Mouse (Mus musculus): ENCODE measurements at regions not wholly inside any gene's neighbourhood (a gene's known extent, or its start where the extent isn't known, plus 50 kb on each side); places are given as distances from the start of the nearest gene placed in this dataset.

DNA sequence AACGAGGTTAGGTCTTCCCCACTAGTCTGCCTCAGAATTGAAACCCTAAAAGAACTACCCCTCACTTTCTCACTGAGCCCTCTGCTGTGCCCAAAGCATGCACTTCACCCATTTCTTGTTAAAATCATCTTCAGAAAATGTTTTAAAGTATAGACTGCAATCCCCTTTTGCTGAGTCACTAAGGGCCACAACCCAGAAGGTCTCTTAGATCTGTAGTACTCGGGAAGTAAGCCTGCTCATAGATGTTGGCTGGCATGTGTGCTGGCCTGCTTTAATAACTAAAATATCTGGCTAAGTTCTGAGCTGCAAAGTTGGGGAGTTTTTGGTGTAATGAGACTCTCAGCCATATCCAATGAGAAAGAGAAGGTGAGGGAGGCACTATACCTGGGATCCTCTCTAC, 329.9 kb downstream of the Insc start:
- intact Hi-C loops (cut with DNase I), result no loop called here

DNA sequence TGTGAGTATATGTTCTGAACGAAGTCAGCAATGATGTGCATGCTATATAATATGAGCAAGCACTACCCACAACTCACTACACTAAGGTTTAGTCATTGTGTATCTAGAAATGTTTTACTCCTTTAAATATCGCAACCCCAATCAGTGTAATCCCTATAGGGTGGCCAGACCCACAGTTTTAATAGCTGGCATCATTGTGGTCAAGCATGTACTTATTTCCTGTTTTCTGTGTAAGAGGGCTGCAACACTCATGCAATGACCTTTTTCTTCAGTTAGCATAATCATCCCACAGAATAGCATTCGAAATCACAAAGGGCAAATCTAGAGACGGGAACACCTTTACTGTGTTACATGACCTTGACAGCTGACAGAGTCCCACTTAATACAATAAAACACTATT, 333.3 kb downstream of the Insc start:
- DNase-seq, result no peak
- intact Hi-C loops (cut with DNase I), result no loop called here

More for the DNA sequence above, 329.9 kb downstream of the Insc start:
- DNase-seq, result no peak

GRCm38 (mm10) chr7:115084711-115085380, 341.4 kb downstream of the Insc start:
- intact Hi-C loops (cut with DNase I), result no loop called here
- DNase-seq, result no peak

- intact Hi-C loops (cut with DNase I), result no loop called here
- DNase-seq, result no peak
These were observed 343.3 kb downstream of the Insc start for GRCm38 (mm10) chr7:115086542-115087448.

GRCm38 (mm10) chr7:115092481-115093050, 349.1 kb downstream of the Insc start:
- no peak for DNase-seq
- intact Hi-C loops (cut with DNase I), result no loop called here

GRCm38 (mm10) chr7:115106041-115106440, 362.5 kb downstream of the Insc start:
- intact Hi-C loops (cut with DNase I), result no loop called here
- DNase-seq, result no peak

DNA sequence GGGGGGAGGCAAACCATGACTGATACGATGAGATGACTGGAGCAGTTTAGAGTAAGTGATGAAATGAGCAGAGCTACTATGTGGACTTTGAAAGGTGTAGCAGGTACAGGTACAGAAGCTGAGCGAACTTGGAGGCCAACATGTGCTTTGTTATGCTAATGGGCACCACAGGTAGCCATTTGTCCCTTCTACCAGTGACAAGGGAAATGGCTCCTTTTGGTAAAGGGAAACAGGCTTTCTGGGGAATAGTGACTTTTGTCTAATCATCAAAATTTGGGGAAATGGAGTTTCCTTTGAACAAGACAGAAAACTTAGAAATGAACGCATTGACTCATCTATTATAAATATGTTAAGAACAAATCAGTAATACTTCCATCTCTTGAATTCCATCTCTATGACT, 368.8 kb downstream of the Insc start:
- intact Hi-C loops (cut with DNase I), result no loop called here
- no peak for DNase-seq

GRCm38 (mm10) chr7:115123283-115123682, 379.8 kb downstream of the Insc start:
- DNase-seq, result no peak
- intact Hi-C loops (cut with DNase I), result no loop called here

DNA sequence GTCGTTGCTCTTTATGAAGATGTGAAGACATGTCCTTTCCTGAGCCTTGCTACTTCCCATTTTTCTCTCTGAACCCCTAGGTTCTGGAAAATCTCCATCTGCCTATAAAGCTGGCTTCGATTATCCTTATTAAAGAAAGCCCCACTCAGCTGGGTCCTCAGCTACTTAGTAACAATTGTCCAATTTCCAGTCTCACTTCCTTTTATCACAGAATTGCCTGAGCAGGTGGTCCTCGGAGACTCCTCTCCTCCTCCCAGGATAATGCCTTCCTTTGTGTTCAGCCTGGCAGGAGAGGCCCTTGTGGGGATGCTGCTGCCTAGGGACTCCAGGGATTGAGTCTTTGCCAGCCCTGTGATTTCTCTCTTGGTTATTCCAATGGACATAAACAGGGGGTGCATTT, 385.5 kb downstream of the Insc start:
- intact Hi-C loops (cut with DNase I), result no loop called here

GRCm38 (mm10) chr7:115131259-115131969, 387.9 kb downstream of the Insc start:
- DNase-seq, result no peak
- intact Hi-C loops (cut with DNase I), result no loop called here

More for the DNA sequence above, 385.5 kb downstream of the Insc start:
- no peak for DNase-seq

GRCm38 (mm10) chr7:115131970-115132551, 388.6 kb downstream of the Insc start:
- DNase-seq, result no peak
- intact Hi-C loops (cut with DNase I), result no loop called here

- intact Hi-C loops (cut with DNase I), result no loop called here
- no peak for DNase-seq
These were observed 389.1 kb downstream of the Insc start for GRCm38 (mm10) chr7:115132595-115132994.

DNA sequence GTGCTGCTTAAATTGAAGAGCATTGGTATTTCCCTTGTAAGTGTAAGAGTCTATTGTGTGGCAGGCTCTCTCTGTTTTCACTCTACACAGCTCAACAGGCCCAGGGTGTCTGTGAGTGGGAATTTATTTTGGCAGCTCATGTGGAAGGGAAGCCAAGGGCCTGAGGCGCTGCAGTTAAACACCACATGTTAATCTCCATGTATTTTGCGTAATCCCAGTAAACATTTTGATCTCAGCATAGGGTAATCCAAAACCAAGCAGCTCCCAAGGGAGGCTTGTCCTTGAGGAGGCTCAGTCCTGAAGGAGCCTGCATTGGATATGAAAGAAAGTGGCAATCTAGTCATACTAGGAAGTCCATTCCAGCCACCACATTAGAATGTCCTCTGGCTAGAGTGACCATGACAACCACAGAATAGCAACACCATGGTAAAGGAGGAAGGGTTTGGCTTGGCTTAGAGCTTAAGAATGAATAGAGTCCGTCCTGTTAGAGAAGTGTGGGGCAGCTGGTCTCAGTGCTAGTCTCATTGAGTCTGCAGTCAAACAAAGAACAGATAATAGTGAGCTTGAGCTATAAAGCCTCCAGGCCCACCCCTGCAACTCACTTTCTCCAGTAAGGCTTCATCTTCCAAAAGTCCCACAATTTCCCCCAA, 391.6 kb downstream of the Insc start:
- intact Hi-C loops (cut with DNase I), result no loop called here
- DNase-seq, result peak; percentile 43 to 57

- peak in 1 of 2 experiments; percentile 13 for DNase-seq
- intact Hi-C loops (cut with DNase I), result no loop called here
These were observed 396.8 kb downstream of the Insc start for GRCm38 (mm10) chr7:115140286-115140685.

DNA sequence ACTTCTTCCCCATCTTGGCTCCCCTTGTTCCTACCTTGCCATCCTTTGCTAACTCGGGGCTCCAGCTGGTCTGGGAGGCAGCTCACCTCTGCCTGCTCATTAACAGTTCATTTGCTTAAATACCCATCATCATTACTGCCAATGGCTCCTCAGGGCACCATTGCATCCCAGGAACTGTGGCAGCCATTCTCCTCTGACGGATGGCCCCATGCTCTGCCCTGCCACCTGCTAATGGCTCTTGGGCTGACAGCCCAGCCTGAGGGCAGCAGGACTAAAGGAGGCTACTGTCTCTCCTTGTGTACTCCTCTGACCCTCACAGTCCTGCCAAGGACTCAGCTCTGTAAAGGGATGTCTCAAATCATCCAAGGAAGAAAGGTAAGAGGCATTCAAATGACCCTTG, 398.7 kb downstream of the Insc start:
- intact Hi-C loops (cut with DNase I), result no loop called here
- DNase-seq, result no peak

DNA sequence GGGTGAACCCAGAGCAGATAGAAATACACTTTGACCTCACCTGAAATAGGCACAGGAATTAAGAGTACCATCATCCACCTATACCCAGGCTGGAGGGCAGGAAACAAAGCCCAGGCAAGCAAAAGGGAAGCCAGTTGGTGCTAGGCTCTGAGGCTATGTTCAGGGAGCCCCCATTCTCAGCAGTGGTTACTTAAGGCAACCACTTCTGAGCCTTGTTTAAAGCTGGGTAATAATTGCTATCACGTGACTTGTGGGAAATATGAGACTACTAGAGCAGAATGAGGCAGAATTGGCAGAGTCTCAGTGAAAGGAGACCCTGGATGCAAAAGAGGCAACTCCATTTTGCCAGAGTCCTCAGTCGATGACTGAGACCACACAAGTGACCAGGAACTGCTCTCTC, 401.5 kb downstream of the Insc start:
- no peak for DNase-seq
- intact Hi-C loops (cut with DNase I), result no loop called here

GRCm38 (mm10) chr7:115147352-115147977, 404.0 kb downstream of the Insc start:
- intact Hi-C loops (cut with DNase I), result no loop called here
- DNase-seq, result no peak

DNA sequence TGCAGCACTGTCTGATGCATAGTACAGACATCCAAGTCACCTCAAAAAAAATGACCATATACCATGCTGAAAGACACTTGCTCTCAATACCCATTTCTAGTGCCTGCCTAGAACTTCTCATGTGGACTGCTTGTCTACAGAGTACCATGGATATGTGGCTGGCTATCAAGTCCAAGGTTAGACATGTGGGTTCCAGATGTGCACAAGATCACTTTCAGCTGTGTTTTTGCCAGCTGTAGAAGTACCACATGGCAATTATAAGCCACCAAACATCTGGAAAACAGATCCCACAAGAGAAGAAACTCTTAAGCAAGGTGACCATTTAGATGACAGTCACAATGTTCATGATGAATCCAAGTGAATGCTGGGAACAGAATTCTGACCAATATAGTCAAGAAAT, 409.8 kb downstream of the Insc start:
- no peak for DNase-seq
- intact Hi-C loops (cut with DNase I), result no loop called here

GRCm38 (mm10) chr7:115153764-115154509, 410.4 kb downstream of the Insc start:
- intact Hi-C loops (cut with DNase I), result no loop called here
- DNase-seq, result no peak

All from heart, postnatal 36 days (tissue).